Mouse (Mus musculus): Measurements from ENCODE around the gene Ifrd1. TPM values are rescaled to one million over a fixed set of nuclear protein-coding genes. Genes with fewer than 3 reads are reported as not detected.

Gene Ifrd1
- polyA plus RNA-seq, 1 experiment from 2014 or later, result 188 TPM

DNA sequence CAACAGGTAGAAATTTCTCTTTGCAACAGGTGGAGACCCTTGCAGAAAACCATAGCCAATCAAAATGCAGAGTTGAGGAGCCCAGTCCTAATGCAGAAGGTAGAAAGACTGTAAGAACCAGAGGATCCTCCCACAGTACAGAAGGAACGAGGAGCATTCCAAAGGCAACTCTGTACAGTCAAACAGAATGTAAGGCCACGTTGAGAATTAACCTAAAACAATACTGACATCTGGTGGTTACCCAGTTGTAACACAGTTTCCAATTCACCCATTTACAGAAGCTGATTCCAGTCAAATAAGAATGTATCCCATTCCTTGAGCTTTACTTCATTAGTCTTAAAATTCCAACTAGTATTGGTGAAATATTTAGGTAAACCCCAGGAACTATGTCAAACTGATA lies 83.7 kb downstream of the Ifrd1 start:
- Histone ChIP-seq H3K4me1 (ENCODE audit: control insufficient read depth, insufficient read depth, low read length) (no peaks in the 10 kb centered on the region), H3K9me3 (replicated peaks; ENCODE audit: control insufficient read depth, low read length) (no peaks in the 10 kb centered on the region), H3K4me3 (ENCODE audit: low read depth, low read length) (no peak overlapping the region), H3K27ac (ENCODE audit: low read depth, low read length) (no peak overlapping the region), H3K36me3 (ENCODE audit: control insufficient read depth, insufficient read depth, low read length) (no peaks in the 10 kb centered on the region), H3K4me2 (ENCODE audit: low read length) (no peak overlapping the region), H3K27me3 (replicated peaks; ENCODE audit: control insufficient read depth, insufficient read depth, low read length) (no peaks in the 10 kb centered on the region), H3K9ac (ENCODE audit: low read length) (no peak overlapping the region)
- peak; percentile 67; the same call in 1 of the 2 replicates for ATAC-seq
- DNase-seq (ENCODE audit: low spot score), result peak; percentile 83
- WGBS, result 11% methylated on average over 2 of the region's 2 CpGs

DNA sequence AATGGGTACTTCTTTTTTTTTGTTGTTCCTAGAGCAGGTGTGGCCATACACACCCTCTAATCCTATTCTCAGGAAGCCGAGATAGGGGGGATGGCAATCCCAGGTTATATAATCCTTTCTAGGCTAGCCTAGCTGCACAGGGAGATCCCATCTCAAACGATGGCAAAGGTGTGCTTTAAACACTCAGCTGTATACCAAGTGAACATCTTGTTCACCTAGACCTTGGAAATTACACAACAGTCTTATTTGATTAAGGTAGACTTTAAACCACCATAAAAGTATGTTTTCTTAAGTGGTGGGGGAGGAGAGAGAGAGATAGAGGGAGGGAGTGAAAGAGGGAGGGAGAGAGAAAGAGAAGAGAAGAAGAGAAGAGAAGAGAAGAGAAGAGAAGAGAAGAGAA lies 87.5 kb downstream of the Ifrd1 start:
- Histone ChIP-seq H3K4me1 (ENCODE audit: control insufficient read depth, insufficient read depth, low read length) (no peaks in the 10 kb centered on the region), H3K27ac (ENCODE audit: low read depth, low read length) (no peak overlapping the region), H3K4me2 (ENCODE audit: low read length) (no peak overlapping the region), H3K9ac (ENCODE audit: low read length) (no peak overlapping the region), H3K9me3 (replicated peaks; ENCODE audit: control insufficient read depth, low read length) (no peaks in the 10 kb centered on the region), H3K27me3 (replicated peaks; ENCODE audit: control insufficient read depth, insufficient read depth, low read length) (no peaks in the 10 kb centered on the region), H3K36me3 (ENCODE audit: control insufficient read depth, insufficient read depth, low read length) (no peaks in the 10 kb centered on the region), H3K4me3 (ENCODE audit: low read depth, low read length) (no peak overlapping the region)
- DNase-seq (ENCODE audit: low spot score), result no peak
- 74% methylated on average over 2 of the region's 2 CpGs for WGBS
- ATAC-seq, result no peak

DNA sequence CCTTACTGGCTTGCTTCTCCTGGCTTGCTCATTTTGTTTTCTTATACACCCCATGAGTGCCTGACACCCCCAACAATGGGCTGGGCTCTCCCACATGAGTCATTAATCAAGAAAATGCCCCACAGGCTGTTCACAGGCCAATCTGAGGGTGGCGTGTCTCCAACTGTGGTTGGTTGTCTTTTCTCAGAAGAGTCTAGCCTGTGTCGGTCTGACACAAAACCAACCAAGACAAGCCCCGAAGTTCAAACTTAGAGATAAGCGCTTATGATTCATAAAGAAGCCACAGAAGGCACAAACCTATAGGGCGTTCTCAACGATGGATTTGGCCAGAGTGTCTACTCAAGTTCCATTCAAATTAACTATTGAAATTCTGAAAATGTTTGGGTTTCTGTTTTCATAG lies 94.1 kb downstream of the Ifrd1 start:
- Histone ChIP-seq H3K4me1 (ENCODE audit: control insufficient read depth, insufficient read depth, low read length) (no peaks in the 10 kb centered on the region), H3K27ac (ENCODE audit: low read depth, low read length) (no peak overlapping the region), H3K36me3 (ENCODE audit: control insufficient read depth, insufficient read depth, low read length) (no peaks in the 10 kb centered on the region), H3K9me3 (replicated peaks; ENCODE audit: control insufficient read depth, low read length) (no peaks in the 10 kb centered on the region), H3K9ac (ENCODE audit: low read length) (no peak overlapping the region), H3K4me2 (ENCODE audit: low read length) (no peak overlapping the region), H3K27me3 (replicated peaks; ENCODE audit: control insufficient read depth, insufficient read depth, low read length) (no peaks in the 10 kb centered on the region), H3K4me3 (ENCODE audit: low read depth, low read length) (no peak overlapping the region)
- DNase-seq (ENCODE audit: low spot score) (no peak), ATAC-seq (no peak)
- WGBS, result 92% methylated on average over 6 of the region's 6 CpGs

DNA sequence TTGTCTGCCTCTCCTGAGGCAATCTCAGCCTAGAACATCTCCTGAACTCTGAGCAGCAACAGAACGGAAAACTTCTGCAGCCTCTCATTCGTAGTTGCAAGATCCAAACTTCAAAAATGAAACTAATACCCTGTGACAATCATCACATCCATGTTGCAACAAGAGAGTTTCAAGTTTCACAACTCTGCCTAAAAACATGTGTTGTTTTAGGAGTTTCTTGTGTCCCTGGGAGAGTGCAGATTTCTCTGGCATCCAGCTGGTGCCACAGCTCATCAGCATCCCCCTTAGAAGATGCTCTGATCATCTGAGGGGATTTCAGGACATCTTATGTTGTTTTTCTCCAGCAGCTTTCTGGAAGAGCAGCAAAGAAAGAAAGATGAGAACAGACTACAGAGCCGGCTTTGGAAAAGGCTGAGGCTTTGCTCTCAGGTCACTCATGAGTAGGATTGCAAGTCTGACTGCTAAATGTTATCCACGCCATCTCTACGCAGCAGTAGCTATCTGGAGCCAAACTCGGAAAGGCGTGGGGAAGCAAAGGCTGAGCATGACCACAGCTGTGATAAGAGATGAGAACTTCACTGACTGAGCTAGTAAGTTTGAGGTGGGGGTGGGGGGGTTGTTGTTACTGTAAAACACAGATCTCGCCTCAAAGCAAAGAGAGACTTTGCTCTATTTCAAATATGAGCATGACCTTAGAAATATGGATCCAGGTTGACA lies 95.8 kb downstream of the Ifrd1 start:
- no peaks in the 10 kb centered on the region for H3K36me3 ChIP-seq (ENCODE audit: control insufficient read depth, insufficient read depth, low read length)
- no peaks in the 10 kb centered on the region for H3K4me1 ChIP-seq (ENCODE audit: control insufficient read depth, insufficient read depth, low read length)
- no peak overlapping the region for H3K27ac ChIP-seq (ENCODE audit: low read depth, low read length)
- WGBS, result 86% methylated on average over 8 of the region's 8 CpGs
- no peak overlapping the region for H3K4me2 ChIP-seq (ENCODE audit: low read length)
- no peak for ATAC-seq
- no peaks in the 10 kb centered on the region for H3K27me3 ChIP-seq (replicated peaks; ENCODE audit: control insufficient read depth, insufficient read depth, low read length)
- H3K9me3 ChIP-seq (replicated peaks; ENCODE audit: control insufficient read depth, low read length), result no peaks in the 10 kb centered on the region
- no peak overlapping the region for H3K9ac ChIP-seq (ENCODE audit: low read length)
- H3K4me3 ChIP-seq (ENCODE audit: low read depth, low read length), result no peak overlapping the region
- no peak for DNase-seq (ENCODE audit: low spot score)

MicroRNAs encoded within 50 kb of the gene (microRNA counts, 519-probe panel; counts per million panel counts)
- microRNA mmu-miR-1938, result not detected

Small RNA genes within 50 kb of the gene (microRNA-seq; reads per million reads assigned to microRNA genes)
- gene Mir1938, result not detected

Other genes with a start within 250 kb of the Ifrd1 start
- 98.1 and 105 TPM in 2 replicates for gene Arl4a, start 210.5 kb downstream of the Ifrd1 start, polyA plus RNA-seq (2014; fragmentation: Nextera tagmentation; extraction: Ambion mirVana)
- gene Scin, start 114.3 kb downstream of the Ifrd1 start, polyA plus RNA-seq (2014; fragmentation: Nextera tagmentation; extraction: Ambion mirVana), result not detected in 2 replicates
- gene Lsmem1, start 49.0 kb downstream of the Ifrd1 start, polyA plus RNA-seq (2014; fragmentation: Nextera tagmentation; extraction: Ambion mirVana), result not detected in 2 replicates
- 32.5 and 37.6 TPM in 2 replicates for gene Zfp277, start 197.4 kb upstream of the Ifrd1 start, polyA plus RNA-seq (2014; fragmentation: Nextera tagmentation; extraction: Ambion mirVana)
- 9.7 and 16.9 TPM in 2 replicates for gene Dock4, start 197.4 kb upstream of the Ifrd1 start, polyA plus RNA-seq (2014; fragmentation: Nextera tagmentation; extraction: Ambion mirVana)

Data from forebrain, embryonic 14.5 days (tissue).